Mouse (Mus musculus) right cerebral cortex, postnatal 4 days (tissue): ENCODE results near the gene Gm15294.

ENCODE experiments used
- DNase-seq: peaks from one replicate; pipeline ENCODE4 v3.0.0-alpha.2; 2022

The Gm15294 gene

GRCm38 (mm10) chrX:141875135-141875534, at the start of gene Gm15294:
TSS of gene Gm15294 (minus strand) at chrX:141875235.
- DNase-seq, result no peak

GRCm38 (mm10) chrX:141884336-141885048, 9.5 kb upstream of the Gm15294 start:
- DNase-seq, result no peak

- DNase-seq, result no peak
Measured at GRCm38 (mm10) chrX:141874024-141874423, 1.0 kb downstream of the Gm15294 start.

- no peak for DNase-seq
Measured at GRCm38 (mm10) chrX:141873597-141873996, 1.4 kb downstream of the Gm15294 start.

- no peak for DNase-seq
Measured at GRCm38 (mm10) chrX:141855684-141856396, 19.2 kb downstream of the Gm15294 start.
